Mouse (Mus musculus) CH12.LX (cell line): ENCODE results near the gene Pitpnm2. TPM values are rescaled to one million over a fixed set of nuclear protein-coding genes. Genes with fewer than 3 reads are reported as not detected.

Source experiments
- DNase-seq: peaks from one replicate; pipeline ENCODE4 v3.0.0-alpha.2; 2013; ENCODE audit errors: extremely low read depth
- H3K27ac ChIP-seq: 2 replicates; pipeline ENCODE4 v1.5.1; 2012; ENCODE audit warnings: low read depth, mild to moderate bottlenecking, control low read depth, moderate library complexity; ENCODE audit not compliant: insufficient read depth
- H3K27me3 ChIP-seq: replicated peaks from 2 replicates; pipeline ENCODE3; 2012; ENCODE audit warnings: inconsistent platforms
- H3K36me3 ChIP-seq, 2 experiments: replicated peaks in 1 of 2; 2 replicates each; pipeline versions ENCODE3 to v1.6.1; 2012; ENCODE audit warnings: inconsistent platforms in 1 of 2, low read length in 1 of 2, mild to moderate bottlenecking in 1 of 2, mixed read lengths in 1 of 2, moderate library complexity in 1 of 2; ENCODE audit not compliant: control insufficient read depth in 1 of 2, insufficient read depth in 1 of 2
- H3K4me1 ChIP-seq, 2 experiments: 2 replicates each; pipeline ENCODE4 v1.6.1; 2012; ENCODE audit warnings: inconsistent platforms in 1 of 2, moderate library complexity in 1 of 2; ENCODE audit not compliant: insufficient read depth in 2 of 2, control insufficient read depth in 1 of 2
- H3K4me2 ChIP-seq: 2 replicates; pipeline ENCODE4 v1.6.1; 2012; ENCODE audit warnings: low read depth, mild to moderate bottlenecking, control low read depth; ENCODE audit not compliant: poor library complexity, insufficient read depth, severe bottlenecking
- H3K4me3 ChIP-seq, 3 experiments: fragments of 150-350 bp in 1 of 3; sonication (generic) in 1 of 3; replicated peaks in 1 of 3; 2 replicates each; pipeline versions ENCODE3 to v1.5.1; 2011 to 2012; ENCODE audit warnings: low read depth in 2 of 3, low read length in 2 of 3, mild to moderate bottlenecking in 2 of 3, moderate library complexity in 2 of 3, control low read depth in 1 of 3, improper control_type of control experiment in 1 of 3, inconsistent platforms in 1 of 3, mixed read lengths in 1 of 3; ENCODE audit not compliant: poor library complexity in 1 of 3
- H3K79me2 ChIP-seq: replicated peaks from 2 replicates; pipeline ENCODE4 v1.6.1; 2012; ENCODE audit warnings: mild to moderate bottlenecking, moderate library complexity; ENCODE audit not compliant: control insufficient read depth, poor library complexity, insufficient read depth, severe bottlenecking; ENCODE audit errors: extremely low read depth
- H3K9ac ChIP-seq: 2 replicates; pipeline ENCODE4 v1.6.1; 2012; ENCODE audit warnings: low read depth, mild to moderate bottlenecking, control low read depth, moderate library complexity; ENCODE audit not compliant: insufficient read depth
- H3K9me3 ChIP-seq: replicated peaks from 2 replicates; pipeline ENCODE3; 2012; ENCODE audit warnings: low read length, inconsistent platforms, mixed read lengths
- ELF1 ChIP-seq: IDR thresholded peaks from 2 replicates; pipeline ENCODE4 v1.6.1; 2014; ENCODE audit warnings: low read depth, mild to moderate bottlenecking, inconsistent platforms, low read length, improper control_type of control experiment
- ETS1 ChIP-seq: conservative IDR thresholded peaks from 2 replicates; pipeline ENCODE4 v1.6.1; 2012; ENCODE audit warnings: low read depth, mild to moderate bottlenecking, inconsistent platforms, low read length, improper control_type of control experiment, moderate library complexity
- MAFK ChIP-seq: IDR thresholded peaks from 2 replicates; pipeline ENCODE4 v1.6.1; 2011; ENCODE audit warnings: low read length, improper control_type of control experiment; ENCODE audit not compliant: insufficient replicate concordance
- MAZ ChIP-seq: IDR thresholded peaks from 2 replicates; pipeline ENCODE4 v1.6.1; 2012; ENCODE audit warnings: low read depth, mild to moderate bottlenecking, inconsistent platforms, low read length, improper control_type of control experiment, moderate library complexity
- MEF2A ChIP-seq: IDR thresholded peaks from 2 replicates; pipeline ENCODE4 v1.6.1; 2014; ENCODE audit warnings: low read depth, mild to moderate bottlenecking, inconsistent platforms, low read length, improper control_type of control experiment, borderline replicate concordance
- MYC ChIP-seq: IDR thresholded peaks from 2 replicates; pipeline ENCODE4 v1.6.1; 2011; ENCODE audit warnings: low read depth, mild to moderate bottlenecking, improper control_type of control experiment, low read length
- NRF1 ChIP-seq: IDR thresholded peaks from 2 replicates; pipeline ENCODE4 v1.6.1; 2014; ENCODE audit warnings: low read depth, mild to moderate bottlenecking, inconsistent platforms, low read length, improper control_type of control experiment, moderate library complexity
- POLR2A ChIP-seq: IDR thresholded peaks from 2 replicates; pipeline ENCODE4 v1.6.1; 2011; ENCODE audit warnings: low read depth, mild to moderate bottlenecking, improper control_type of control experiment, low read length
- TBP ChIP-seq: conservative IDR thresholded peaks from 2 replicates; pipeline ENCODE4 v1.6.1; 2011; ENCODE audit warnings: low read depth, low read length, improper control_type of control experiment
- TCF12 ChIP-seq: IDR thresholded peaks from 2 replicates; pipeline ENCODE4 v1.6.1; 2014; ENCODE audit warnings: low read depth, mild to moderate bottlenecking, inconsistent platforms, low read length, improper control_type of control experiment
- USF1 ChIP-seq: IDR thresholded peaks from 2 replicates; pipeline ENCODE4 v1.6.1; 2014; ENCODE audit warnings: low read depth, mild to moderate bottlenecking, inconsistent platforms, low read length, improper control_type of control experiment
- ZC3H11A ChIP-seq: IDR thresholded peaks from 2 replicates; pipeline ENCODE4 v1.6.1; 2012; ENCODE audit warnings: low read depth, mild to moderate bottlenecking, inconsistent platforms, low read length, improper control_type of control experiment
- ZKSCAN1 ChIP-seq: IDR thresholded peaks from 2 replicates; pipeline ENCODE4 v1.6.1; 2012; ENCODE audit warnings: low read depth, inconsistent platforms, low read length, improper control_type of control experiment, borderline replicate concordance
- ZMIZ1 ChIP-seq: IDR thresholded peaks from 2 replicates; pipeline ENCODE4 v1.6.1; 2012; ENCODE audit warnings: low read depth, mild to moderate bottlenecking, inconsistent platforms, low read length, improper control_type of control experiment
- ZNF384 ChIP-seq: IDR thresholded peaks from 2 replicates; pipeline ENCODE4 v1.6.1; 2012; ENCODE audit warnings: low read depth, low read length, improper control_type of control experiment, inconsistent platforms
- dilution Hi-C: fragments of 300-500 bp; cut with MboI; formaldehyde crosslinking; loops from 2 replicates; pipeline ENCODE4 v1.14.3; 2020; ENCODE audit warnings: low sequenced_read_pairs; ENCODE audit not compliant: extremely low pct_unique_long_range_greater_than_20kb, extremely low pct_ligation_motif_present
- in situ Hi-C: fragments of 300-500 bp; cut with MboI; formaldehyde crosslinking; loops from 3 replicates; pipeline ENCODE4 v1.14.3; 2019; ENCODE audit warnings: low sequenced_read_pairs, low pct_ligation_motif_present, low pct_unique_long_range_greater_than_20kb, mixed read lengths
- polyA plus RNA-seq: library from polyadenylated mRNA; unstranded; fragments of >175 nt; gene quantifications from 2 replicates; pipeline ENCODE4 v1.2.1, GENCODE M21; 2012; ENCODE audit warnings: low read depth; ENCODE audit not compliant: insufficient read length
- total RNA-seq, 2 experiments: library from RNA; depleted of rRNA; stranded (reverse); fragments of 300-350 nt in 1 of 2; fragments of >200 nt in 1 of 2; gene quantifications; 2 replicates each; pipeline ENCODE4 v1.2.3; 2012 to 2014

The Pitpnm2 gene
- total and polyA plus RNA-seq, 3 experiments: 1.0 to 11.9 (median 5.3) TPM

GRCm38 (mm10) chr5:124098923-124099322, 150.6 kb downstream of the Pitpnm2 start:
- TF ChIP-seq ZMIZ1: no peak
- TF ChIP-seq MYC: no peak
- TF ChIP-seq MAZ: no peak
- TF ChIP-seq ETS1: no peak
- TF ChIP-seq TCF12: no peak
- no peak for TF ChIP-seq MAFK
- no peak for TF ChIP-seq ZC3H11A
- TF ChIP-seq ELF1: no peak
- TF ChIP-seq USF1: no peak
- TF ChIP-seq NRF1: no peak
- TF ChIP-seq ZNF384: no peak
- no peak for TF ChIP-seq POLR2A
- TF ChIP-seq MEF2A: no peak
- no peak for TF ChIP-seq ZKSCAN1
- no peak for TF ChIP-seq TBP
- dilution Hi-C loops (no loop called here), in situ Hi-C loops (no loop called here)

DNA sequence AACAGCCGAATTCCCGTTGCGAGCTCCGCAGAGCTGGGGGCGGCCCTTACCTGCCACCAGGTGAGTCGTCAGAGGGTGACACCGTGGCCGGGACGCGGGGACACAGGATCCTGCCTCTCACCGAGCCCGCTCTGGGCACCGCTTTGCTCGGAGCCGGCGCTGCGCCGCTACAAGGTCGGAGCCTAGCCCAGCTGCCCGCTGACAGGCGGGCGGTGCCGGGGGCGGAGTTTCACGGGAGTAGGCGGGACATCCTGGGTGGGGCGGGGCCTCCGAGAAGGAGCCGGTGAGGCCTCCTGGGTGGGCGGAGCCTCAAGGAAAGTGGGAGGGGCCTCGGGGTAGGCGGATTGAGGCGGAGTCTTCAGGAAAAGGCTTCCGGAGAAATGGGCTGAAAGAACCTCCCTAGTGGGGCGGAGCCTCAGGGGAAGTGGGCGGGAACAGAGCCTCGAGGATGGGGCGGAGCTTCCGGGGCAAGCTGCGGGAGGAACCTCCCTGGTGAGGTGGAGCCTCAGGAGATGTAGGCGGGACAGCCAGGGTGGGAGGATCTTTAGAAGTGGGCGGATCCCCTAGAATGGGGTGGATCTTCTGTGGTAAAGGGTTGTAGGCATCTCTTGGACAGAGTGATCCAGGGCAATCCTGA, 153.8 kb downstream of the Pitpnm2 start, which contains the start of gene Abcb9:
Gene Abcb9 (minus strand): TSS at position 203 of the 637 bp plus-strand sequence.
- Histone ChIP-seq H3K79me2 (no peaks in the 10 kb centered on the region), H3K27ac (no peak within 1 kb of the TSS), H3K9me3 (peaks cover 10% of the 10 kb centered on the region), H3K4me1 (peaks cover 0 to 8% of the 10 kb centered on the region in 2 experiments; a peak in 2 of 4 replicates), H3K36me3 (peaks cover 0 to 40% of the 10 kb centered on the region in 2 experiments), H3K9ac (no peak within 1 kb of the TSS), H3K4me2 (peak within 1 kb of the TSS; percentile 19; the same call in 1 of the 2 replicates), H3K4me3 (peak within 1 kb of the TSS in 1 of 3 experiments; percentile 14), H3K27me3 (peaks cover 2% of the 10 kb centered on the region)
- TF ChIP-seq ELF1: peak; percentile 66
- no peak for TF ChIP-seq USF1
- in situ Hi-C loops: no loop called here
- dilution Hi-C loops: no loop called here
- peak; percentile 88 for DNase-seq

More at GRCm38 (mm10) chr5:124098923-124099322, 150.6 kb downstream of the Pitpnm2 start:
- DNase-seq: no peak
- Histone ChIP-seq H3K79me2 (peaks cover 5% of the 10 kb centered on the region), H3K4me2 (no peak overlapping the region), H3K36me3 (peaks cover 15 to 50% of the 10 kb centered on the region in 2 experiments), H3K9ac (no peak overlapping the region), H3K4me3 (no peak overlapping the region), H3K27me3 (peaks cover 2% of the 10 kb centered on the region), H3K27ac (no peak overlapping the region), H3K4me1 (peaks cover 0 to 8% of the 10 kb centered on the region in 2 experiments; a peak in 2 of 4 replicates), H3K9me3 (peaks cover 10% of the 10 kb centered on the region)
